In the genomic region with DNA sequence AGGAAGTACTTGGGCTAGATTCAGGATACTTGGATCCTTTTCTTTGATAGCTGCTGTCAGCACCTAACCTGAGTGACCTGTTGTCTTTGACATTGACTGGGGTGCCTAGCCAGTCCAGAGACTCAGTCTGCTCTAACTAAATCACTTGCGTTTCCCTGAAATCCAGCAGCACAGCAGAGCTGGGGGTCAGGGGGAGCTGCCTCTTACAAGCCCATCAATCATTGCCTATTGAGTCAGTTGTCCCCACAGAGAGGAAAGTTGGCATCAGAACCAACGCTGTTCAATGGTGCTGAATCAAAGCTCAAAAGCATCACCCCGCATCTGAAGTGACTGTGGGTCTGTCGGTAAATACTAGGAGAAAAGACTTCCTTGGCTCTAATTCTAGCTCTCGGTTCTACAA, we compare ENCODE assay signal across 13 mouse cellular contexts.
DNase-seq lines count a peak whose midpoint lies in the region; ATAC-seq and TF ChIP-seq lines count a peak whose summit lies in the region.
"Had no signal": no experiment of that assay in that cellular context is flagged by ENCODE, and none has a peak within 500 bp of the region (broad histone marks: within the 10 kb centered on the region; RNA-seq: fewer than 3 reads in every experiment).

No protein-coding gene starts in this region.

- no peak overlapping the region for H3K4me3 ChIP-seq in forebrain, embryonic 15.5 days
- H3K4me3 ChIP-seq in forebrain, embryonic 11.5 days (ENCODE audit: low read depth, low read length) = no peak overlapping the region
- H3K4me3 ChIP-seq in neural tube, embryonic 11.5 days (ENCODE audit: low read depth, low read length) = no peak overlapping the region
- H3K4me3 ChIP-seq in neural tube, embryonic 15.5 days (replicated peaks) = no peak overlapping the region
- no peak overlapping the region for H3K4me3 ChIP-seq in hindbrain, embryonic 13.5 days
- H3K4me3 ChIP-seq in neural tube, embryonic 14.5 days (ENCODE audit: low read depth, low read length) = no peak overlapping the region
- H3K4me3 ChIP-seq in intestine, postnatal 0 days (ENCODE audit: low read depth, low read length) = no peak overlapping the region
- H3K4me3 ChIP-seq: liver, embryonic 13.5 days had no signal

- no peaks in the 10 kb centered on the region for H3K36me3 ChIP-seq in forebrain, embryonic 15.5 days
- no peaks in the 10 kb centered on the region for H3K36me3 ChIP-seq in forebrain, embryonic 11.5 days (ENCODE audit: control insufficient read depth, insufficient read depth, low read length)
- no peaks in the 10 kb centered on the region for H3K36me3 ChIP-seq in neural tube, embryonic 11.5 days (ENCODE audit: control insufficient read depth, insufficient read depth, low read length)
- no peaks in the 10 kb centered on the region for H3K36me3 ChIP-seq in neural tube, embryonic 15.5 days
- H3K36me3 ChIP-seq in hindbrain, embryonic 13.5 days = no peaks in the 10 kb centered on the region
- H3K36me3 ChIP-seq in neural tube, embryonic 14.5 days (ENCODE audit: control insufficient read depth, insufficient read depth, low read length) = no peaks in the 10 kb centered on the region
- H3K36me3 ChIP-seq in intestine, postnatal 0 days (ENCODE audit: control insufficient read depth, insufficient read depth) = no peaks in the 10 kb centered on the region
- H3K36me3 ChIP-seq: liver, embryonic 13.5 days had no signal

- H3K4me1 ChIP-seq in forebrain, embryonic 15.5 days = peaks cover 16% of the 10 kb centered on the region
- H3K4me1 ChIP-seq in forebrain, embryonic 11.5 days (replicated peaks; ENCODE audit: control insufficient read depth, insufficient read depth, low read length) = no peaks in the 10 kb centered on the region; the same call in 1 of the 2 replicates
- peaks cover 4% of the 10 kb centered on the region; the same call in 1 of the 2 replicates for H3K4me1 ChIP-seq in neural tube, embryonic 11.5 days (ENCODE audit: control insufficient read depth, insufficient read depth, low read length)
- H3K4me1 ChIP-seq in neural tube, embryonic 15.5 days = peaks cover 18% of the 10 kb centered on the region
- H3K4me1 ChIP-seq in hindbrain, embryonic 13.5 days (replicated peaks) = peaks cover 20% of the 10 kb centered on the region
- peaks cover 4% of the 10 kb centered on the region; the same call in 1 of the 2 replicates for H3K4me1 ChIP-seq in neural tube, embryonic 14.5 days (ENCODE audit: control insufficient read depth, insufficient read depth, low read length)
- H3K4me1 ChIP-seq in intestine, postnatal 0 days (replicated peaks; ENCODE audit: control insufficient read depth, insufficient read depth, low read length) = no peaks in the 10 kb centered on the region
- H3K4me1 ChIP-seq: liver, embryonic 13.5 days had no signal

- H3K27ac ChIP-seq in forebrain, embryonic 15.5 days (replicated peaks) = peak overlapping the region; percentile 16; the same call in 1 of the 2 replicates
- no peak overlapping the region for H3K27ac ChIP-seq in forebrain, embryonic 11.5 days (ENCODE audit: low read depth, low read length)
- H3K27ac ChIP-seq in neural tube, embryonic 11.5 days (ENCODE audit: low read depth, low read length) = no peak overlapping the region
- H3K27ac ChIP-seq in neural tube, embryonic 15.5 days (replicated peaks) = no peak overlapping the region; the same call in 1 of the 2 replicates
- H3K27ac ChIP-seq in hindbrain, embryonic 13.5 days = peak overlapping the region; percentile 30; the same call in 1 of the 2 replicates
- no peak overlapping the region for H3K27ac ChIP-seq in neural tube, embryonic 14.5 days (ENCODE audit: low read depth, low read length)
- no peak overlapping the region for H3K27ac ChIP-seq in intestine, postnatal 0 days (ENCODE audit: low read depth, low read length)
- H3K27ac ChIP-seq: liver, embryonic 13.5 days had no signal

- H3K9me3 ChIP-seq in forebrain, embryonic 15.5 days = no peaks in the 10 kb centered on the region
- H3K9me3 ChIP-seq in forebrain, embryonic 11.5 days (ENCODE audit: control insufficient read depth, low read length) = no peaks in the 10 kb centered on the region
- H3K9me3 ChIP-seq in neural tube, embryonic 11.5 days (ENCODE audit: control insufficient read depth, low read length) = no peaks in the 10 kb centered on the region
- H3K9me3 ChIP-seq in neural tube, embryonic 15.5 days (replicated peaks) = no peaks in the 10 kb centered on the region
- H3K9me3 ChIP-seq in hindbrain, embryonic 13.5 days = no peaks in the 10 kb centered on the region
- H3K9me3 ChIP-seq in neural tube, embryonic 14.5 days (ENCODE audit: control insufficient read depth, low read length) = no peaks in the 10 kb centered on the region
- no peaks in the 10 kb centered on the region for H3K9me3 ChIP-seq in intestine, postnatal 0 days (ENCODE audit: control insufficient read depth)
- H3K9me3 ChIP-seq: liver, embryonic 13.5 days had no signal

- WGBS in forebrain, embryonic 15.5 days = 6% methylated on average over 5 of the region's 5 CpGs
- 8% methylated on average over 5 of the region's 5 CpGs for WGBS in forebrain, embryonic 11.5 days
- 15% methylated on average over 5 of the region's 5 CpGs for WGBS in neural tube, embryonic 11.5 days
- WGBS in neural tube, embryonic 15.5 days = 20% methylated on average over 5 of the region's 5 CpGs
- WGBS in hindbrain, embryonic 13.5 days = 13% methylated on average over 5 of the region's 5 CpGs
- 14% methylated on average over 5 of the region's 5 CpGs for WGBS in neural tube, embryonic 14.5 days
- WGBS in intestine, postnatal 0 days = 68% methylated on average over 5 of the region's 5 CpGs

- peak; percentile 30; the same call in 1 of the 2 replicates for ATAC-seq in forebrain, embryonic 15.5 days (replicated peaks)
- ATAC-seq in forebrain, embryonic 11.5 days (replicated peaks; ENCODE audit: low FRiP score) = no peak
- ATAC-seq in neural tube, embryonic 11.5 days (ENCODE audit: insufficient read depth, low FRiP score, low TSS enrichment) = no peak
- no peak for ATAC-seq in neural tube, embryonic 15.5 days (ENCODE audit: low FRiP score)
- ATAC-seq in hindbrain, embryonic 13.5 days (ENCODE audit: low FRiP score) = peak; percentile 68; the same call in 1 of the 2 replicates
- 0 out of 2 replicates have a peak, but pooled peaks have one; percentile 44 for ATAC-seq in neural tube, embryonic 14.5 days (ENCODE audit: low read depth)
- ATAC-seq in intestine, postnatal 0 days = no peak
- ATAC-seq: Patski had no signal

- peaks cover 52% of the 10 kb centered on the region for H3K27me3 ChIP-seq in forebrain, embryonic 15.5 days
- peaks cover 41% of the 10 kb centered on the region for H3K27me3 ChIP-seq in forebrain, embryonic 11.5 days (ENCODE audit: control insufficient read depth, insufficient read depth, low read length)
- H3K27me3 ChIP-seq in neural tube, embryonic 11.5 days (ENCODE audit: control insufficient read depth, insufficient read depth, low read length) = no peaks in the 10 kb centered on the region
- no peaks in the 10 kb centered on the region for H3K27me3 ChIP-seq in neural tube, embryonic 15.5 days (replicated peaks)
- H3K27me3 ChIP-seq in hindbrain, embryonic 13.5 days = 0 out of 2 replicates have a peak, but pooled peaks cover 5% of the 10 kb centered on the region
- H3K27me3 ChIP-seq in neural tube, embryonic 14.5 days (ENCODE audit: control insufficient read depth, insufficient read depth, low read length) = no peaks in the 10 kb centered on the region
- H3K27me3 ChIP-seq in intestine, postnatal 0 days (replicated peaks; ENCODE audit: control insufficient read depth, insufficient read depth, low read length) = no peaks in the 10 kb centered on the region
- H3K27me3 ChIP-seq: liver, embryonic 13.5 days; Patski had no signal

- no peak for DNase-seq in forebrain, embryonic 11.5 days (ENCODE audit: low spot score)
- DNase-seq in neural tube, embryonic 11.5 days (ENCODE audit: low spot score) = peak; percentile 17
- DNase-seq in thymus, postnatal 10 days (ENCODE audit: low spot score in 2 of 2) = no peak
- DNase-seq: cerebellum, adult 11 months; liver, embryonic 13.5 days; lung, postnatal 4 days; right cerebral cortex, postnatal 14 days had no signal

- no peak for TF ChIP-seq CTCF in intestine, postnatal 0 days (IDR thresholded peaks at IDR 0.05; ENCODE audit: low read depth)

- H3K4me2 ChIP-seq in forebrain, embryonic 15.5 days (replicated peaks) = no peak overlapping the region
- no peak overlapping the region for H3K4me2 ChIP-seq in forebrain, embryonic 11.5 days (ENCODE audit: low read depth, low read length, severe bottlenecking)
- no peak overlapping the region for H3K4me2 ChIP-seq in neural tube, embryonic 11.5 days (ENCODE audit: low read depth)
- no peak overlapping the region; the same call in 1 of the 2 replicates for H3K4me2 ChIP-seq in neural tube, embryonic 15.5 days
- H3K4me2 ChIP-seq in hindbrain, embryonic 13.5 days = no peak overlapping the region
- no peak overlapping the region for H3K4me2 ChIP-seq in neural tube, embryonic 14.5 days (ENCODE audit: low read depth, low read length)
- no peak overlapping the region for H3K4me2 ChIP-seq in intestine, postnatal 0 days (replicated peaks; ENCODE audit: low read depth)
- H3K4me2 ChIP-seq: liver, embryonic 13.5 days had no signal

- H3K9ac ChIP-seq in forebrain, embryonic 15.5 days (replicated peaks) = no peak overlapping the region
- no peak overlapping the region for H3K9ac ChIP-seq in forebrain, embryonic 11.5 days (ENCODE audit: low read length)
- H3K9ac ChIP-seq in neural tube, embryonic 11.5 days (ENCODE audit: low read length) = no peak overlapping the region
- no peak overlapping the region for H3K9ac ChIP-seq in neural tube, embryonic 15.5 days (replicated peaks)
- no peak overlapping the region for H3K9ac ChIP-seq in hindbrain, embryonic 13.5 days
- no peak overlapping the region for H3K9ac ChIP-seq in neural tube, embryonic 14.5 days (replicated peaks; ENCODE audit: low read depth, low read length)
- H3K9ac ChIP-seq in intestine, postnatal 0 days (ENCODE audit: low read depth, low read length) = no peak overlapping the region
- H3K9ac ChIP-seq: liver, embryonic 13.5 days had no signal

Comparison
In these comparisons a context has a peak if more than half of its experiments do, and no peak if none do; other contexts are left out.
1. ATAC-seq: peak in forebrain, embryonic 15.5 days (single experiment), hindbrain, embryonic 13.5 days (single experiment) and neural tube, embryonic 14.5 days (single experiment); none in forebrain, embryonic 11.5 days (single experiment), neural tube, embryonic 11.5 days (single experiment), neural tube, embryonic 15.5 days (single experiment) and intestine, postnatal 0 days (single experiment).
2. H3K27ac ChIP-seq: peak in forebrain, embryonic 15.5 days (single experiment) and hindbrain, embryonic 13.5 days (single experiment); none in forebrain, embryonic 11.5 days (single experiment), neural tube, embryonic 11.5 days (single experiment), neural tube, embryonic 15.5 days (single experiment), neural tube, embryonic 14.5 days (single experiment) and intestine, postnatal 0 days (single experiment).